Mouse (Mus musculus) myocyte (in vitro differentiated cells): ENCODE measurements at regions not wholly inside any gene's neighbourhood (a gene's known extent, or its start where the extent isn't known, plus 50 kb on each side); places are given as distances from the start of the nearest gene placed in this dataset.

ENCODE experiments used
- E2F4 ChIP-seq: IDR thresholded peaks from one replicate; pipeline ENCODE4 v1.6.1; 2011; ENCODE audit warnings: mild to moderate bottlenecking, control low read depth, moderate library complexity; ENCODE audit not compliant: insufficient read depth
- MYOD1 ChIP-seq, 3 experiments: IDR thresholded peaks; one replicate each; pipeline ENCODE4 v1.6.1; 2011; ENCODE audit warnings: control low read depth in 2 of 3, low read depth in 2 of 3, mild to moderate bottlenecking in 2 of 3, moderate library complexity in 1 of 3; ENCODE audit not compliant: insufficient read length in 2 of 3, control insufficient read depth in 1 of 3
- MYOG ChIP-seq, 3 experiments: IDR thresholded peaks; one replicate each; pipeline ENCODE4 v1.6.1; 2011; ENCODE audit warnings: control low read depth in 2 of 3, low read depth in 2 of 3, mild to moderate bottlenecking in 2 of 3; ENCODE audit not compliant: insufficient read length in 2 of 3, control insufficient read depth in 1 of 3, insufficient read depth in 1 of 3
- POLR2A ChIP-seq: IDR thresholded peaks from one replicate; pipeline ENCODE4 v1.6.1; 2011; ENCODE audit warnings: low read depth, mild to moderate bottlenecking, control low read depth, moderate library complexity; ENCODE audit not compliant: insufficient read length
- POLR2AphosphoS2 ChIP-seq: IDR thresholded peaks from one replicate; pipeline ENCODE4 v1.6.1; 2011; ENCODE audit warnings: low read depth, control low read depth; ENCODE audit not compliant: insufficient read length
- SRF ChIP-seq: IDR thresholded peaks from one replicate; pipeline ENCODE4 v1.6.1; 2011; ENCODE audit warnings: low read depth; ENCODE audit not compliant: control insufficient read depth, insufficient read length
- TCF12 ChIP-seq: IDR thresholded peaks from one replicate; pipeline ENCODE4 v1.6.1; 2011; ENCODE audit warnings: mild to moderate bottlenecking, control low read depth; ENCODE audit not compliant: poor library complexity, insufficient read depth, severe bottlenecking
- USF1 ChIP-seq: IDR thresholded peaks from one replicate; pipeline ENCODE4 v1.6.1; 2011; ENCODE audit warnings: low read depth, mild to moderate bottlenecking, control low read depth, moderate library complexity

DNA sequence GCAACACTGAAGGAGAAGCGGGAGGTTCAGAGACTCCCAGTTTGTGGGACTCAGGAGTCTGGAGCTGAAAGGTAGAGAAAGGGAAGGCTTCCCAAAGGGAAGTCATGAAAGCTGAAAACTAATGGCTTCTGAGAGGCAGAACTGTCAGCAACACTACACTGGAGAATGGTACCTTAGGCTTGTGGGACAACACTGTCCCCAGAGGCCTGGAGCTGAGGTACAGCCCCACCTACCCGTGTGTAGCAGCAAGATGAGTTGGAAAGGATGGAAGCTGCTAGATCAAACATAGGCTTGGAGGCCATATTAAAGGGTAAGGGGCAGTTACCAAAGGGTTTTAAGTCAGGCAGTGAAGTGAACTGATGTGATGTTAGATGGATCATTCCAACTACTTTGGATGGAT is 219.9 kb upstream of the Ccdc122 start:
- TF ChIP-seq POLR2A (no peak), MYOG (IDR thresholded peaks at IDR 0.05; ENCODE audit: control insufficient read depth in 1 of 3, insufficient read depth in 1 of 3, insufficient read length in 2 of 3, low read depth in 2 of 3) (no peak), E2F4 (no peak), USF1 (no peak), TCF12 (no peak), POLR2AphosphoS2 (no peak), SRF (no peak), MYOD1 (IDR thresholded peaks at IDR 0.05; ENCODE audit: control insufficient read depth in 1 of 3, insufficient read length in 2 of 3, low read depth in 2 of 3) (no peak)
